Mouse (Mus musculus): ENCODE data around the gene Pak3. TPM values are rescaled to one million over a fixed set of nuclear protein-coding genes. Genes with fewer than 3 reads are reported as not detected.
A peak's percentile ranks its signal among the peaks of the same experiment; 100 is the strongest.
"Not testable (repeated sequence)": the region's sequence is repeated elsewhere in the genome, so short reads cannot be mapped to it uniquely, and the experiment has no call there.

The Pak3 gene
- 10 to 100 TPM in 1 of 2 experiments, 1 to 10 TPM in 1; 7.9 to 10.2 TPM for total RNA-seq (2021)
- long read RNA-seq, experiment 1, partial matches to known transcripts = 0 of 2 reads
- long read RNA-seq, experiment 1, other reads (novel, unspliced or antisense) = 2 of 2 reads
- long read RNA-seq, experiment 2 = 0 reads

DNA sequence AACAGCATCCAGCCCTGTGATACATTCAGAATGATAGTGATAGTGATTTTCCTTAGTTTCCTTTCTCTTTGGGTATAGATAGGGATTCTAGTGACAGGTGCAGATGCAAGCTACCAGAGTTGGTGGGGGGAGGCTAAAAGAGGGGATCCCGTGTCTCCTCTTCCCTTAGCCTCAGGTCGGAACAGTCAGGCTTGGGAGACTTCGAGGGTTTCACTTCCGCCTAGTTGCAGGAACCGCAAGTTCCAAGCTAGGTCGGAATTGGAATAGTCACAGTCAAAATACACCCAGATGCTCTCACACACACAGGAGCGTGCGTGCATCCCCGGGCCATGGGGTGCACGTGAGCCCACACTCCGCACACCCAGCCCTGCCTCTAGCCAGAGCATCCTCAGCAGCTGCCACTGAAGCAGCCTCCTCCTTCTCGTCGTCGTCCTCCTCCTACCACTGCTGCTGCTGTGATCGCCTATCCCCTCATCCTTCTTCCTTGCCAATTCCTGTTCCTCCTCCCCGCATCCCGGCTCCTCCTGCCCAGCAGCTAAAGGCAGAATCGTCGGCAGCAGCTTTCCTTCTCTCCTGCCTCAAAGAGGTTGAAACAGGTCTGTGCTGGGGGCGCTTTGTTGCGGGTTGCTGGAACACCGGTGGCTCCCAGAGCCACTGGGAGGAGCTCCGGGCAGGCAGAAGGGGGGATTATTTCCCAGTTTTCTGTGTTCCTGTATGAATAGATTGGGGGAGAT is at the start of gene Pak3:
Gene Pak3, plus strand, starts transcription at position 424 of the 734 bp plus-strand sequence.
- DNase-seq (ENCODE audit: low spot score in 2 of 2) = no peak

DNA sequence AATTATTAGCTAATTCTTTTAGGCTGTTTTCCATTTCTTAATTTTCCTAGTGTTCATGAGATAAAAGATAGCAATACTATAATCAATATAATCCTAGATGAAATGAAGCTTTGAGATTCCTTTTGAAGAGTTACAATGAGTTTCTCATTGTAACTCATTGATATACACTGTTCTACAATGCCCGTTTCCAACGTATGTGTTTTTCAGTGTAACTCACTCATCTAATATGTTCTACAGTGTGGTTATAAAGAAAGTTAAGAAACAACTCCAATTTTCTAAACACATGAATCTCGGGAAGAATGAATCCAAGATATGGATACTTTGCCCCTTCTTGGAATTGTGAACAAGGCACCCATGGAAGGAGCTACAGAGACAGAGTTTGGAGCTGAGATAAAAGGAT is 35.5 kb upstream of the Pak3 start:
- DNase-seq (ENCODE audit: low spot score in 2 of 2) = peak; percentile 100

DNA sequence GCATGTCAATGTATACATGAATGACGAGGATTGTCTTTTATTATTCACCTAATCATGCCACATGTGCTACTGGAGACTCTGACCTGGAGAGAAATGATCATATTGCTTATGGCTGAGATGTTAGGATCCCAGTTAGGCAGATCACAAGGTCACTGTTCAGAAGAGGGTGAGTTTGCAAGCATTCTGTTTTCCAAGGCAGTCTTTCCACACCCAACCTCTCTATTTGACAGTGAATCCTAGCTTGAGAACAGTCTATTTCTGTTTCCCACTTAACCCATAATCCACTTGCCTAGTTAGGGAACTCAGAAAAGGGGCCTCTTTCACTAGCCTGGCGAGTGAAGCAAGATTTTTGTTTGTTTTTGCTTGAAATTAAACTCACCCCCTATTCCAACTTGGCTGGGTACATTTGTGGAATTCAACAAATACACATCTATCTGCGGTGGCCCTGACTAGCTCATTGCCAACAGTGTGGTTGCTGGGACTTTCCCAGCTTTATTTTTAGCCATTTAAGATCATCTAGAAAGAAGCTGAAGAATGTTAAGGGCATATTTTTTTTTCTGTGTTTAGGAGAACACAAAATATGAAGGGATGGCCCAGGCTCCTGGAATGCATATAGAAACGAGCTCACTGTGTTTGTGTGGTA is 17.2 kb upstream of the Pak3 start:
- DNase-seq (ENCODE audit: low spot score in 2 of 2) = no peak

DNA sequence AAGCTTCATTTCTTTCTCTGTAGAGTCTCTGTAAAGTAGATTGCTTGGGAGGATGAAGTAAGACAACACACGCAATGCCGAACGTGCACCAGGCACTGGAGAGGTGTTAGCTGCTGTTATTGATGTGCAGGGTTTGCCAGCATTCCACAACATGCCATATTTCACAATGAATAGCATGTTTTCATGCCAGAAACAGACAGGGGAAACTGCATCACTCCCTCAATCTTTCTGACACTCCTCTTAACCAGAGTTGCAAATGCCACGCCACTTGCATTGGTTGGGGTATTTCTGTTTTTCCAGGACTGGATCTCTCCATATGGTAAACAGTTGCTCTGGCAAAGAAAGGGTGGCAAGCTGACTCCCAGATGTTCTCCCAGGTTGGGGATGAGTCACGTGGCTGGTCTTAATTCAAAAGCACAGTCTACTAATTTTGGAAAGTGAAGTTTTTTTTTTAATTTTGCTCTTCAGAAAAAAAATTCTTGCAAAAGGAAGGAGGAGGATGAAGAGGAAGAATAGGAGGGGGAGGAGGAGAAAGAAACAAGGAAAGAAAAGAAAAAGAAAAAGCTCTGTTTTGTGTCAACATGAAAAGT is 16.5 kb upstream of the Pak3 start:
- no peak for DNase-seq (ENCODE audit: low spot score in 2 of 2)

DNA sequence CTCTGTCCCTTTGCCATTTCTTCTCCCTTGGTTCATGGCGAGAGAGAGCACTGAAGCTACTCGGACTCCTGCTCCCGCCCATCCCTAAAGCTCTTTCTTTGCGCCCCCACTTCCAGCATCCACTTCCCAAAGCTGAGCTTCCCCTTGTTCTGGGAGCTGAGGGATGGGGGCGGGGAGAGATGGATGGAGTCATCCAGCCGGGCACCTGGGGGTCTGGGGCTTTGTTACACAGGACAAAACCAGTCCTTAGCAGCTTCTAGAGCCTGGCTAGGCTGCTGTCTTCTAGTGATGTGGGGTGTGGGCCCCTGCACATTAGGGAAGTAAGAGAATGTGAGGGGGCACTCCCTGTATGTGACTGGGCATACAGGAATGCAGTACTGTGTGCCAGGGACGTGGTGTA is 526 bp downstream of the Pak3 start:
- DNase-seq (ENCODE audit: low spot score in 2 of 2) = peak in 1 of 2 experiments; percentile 6

DNA sequence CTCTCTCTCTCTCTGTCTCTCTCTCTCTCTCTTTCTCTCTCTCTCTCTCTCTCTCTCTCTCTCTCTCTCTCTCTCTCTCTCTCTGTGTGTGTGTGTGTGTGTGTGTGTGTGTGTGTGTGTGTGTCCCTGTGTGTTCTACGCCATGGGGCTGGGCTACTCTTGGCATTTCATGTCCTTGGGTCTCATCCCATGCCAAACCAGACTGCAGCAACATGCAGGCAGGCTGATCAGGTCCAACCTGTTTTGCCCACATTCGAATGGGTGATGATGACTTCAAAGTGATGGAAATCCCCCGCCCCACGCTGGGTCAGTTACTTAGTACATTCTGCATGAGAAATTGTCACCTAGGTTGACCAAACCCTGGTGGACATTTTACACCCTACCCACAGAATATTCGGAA is 1.1 kb downstream of the Pak3 start:
- not testable (repeated sequence) for DNase-seq (ENCODE audit: low spot score in 2 of 2)

DNA sequence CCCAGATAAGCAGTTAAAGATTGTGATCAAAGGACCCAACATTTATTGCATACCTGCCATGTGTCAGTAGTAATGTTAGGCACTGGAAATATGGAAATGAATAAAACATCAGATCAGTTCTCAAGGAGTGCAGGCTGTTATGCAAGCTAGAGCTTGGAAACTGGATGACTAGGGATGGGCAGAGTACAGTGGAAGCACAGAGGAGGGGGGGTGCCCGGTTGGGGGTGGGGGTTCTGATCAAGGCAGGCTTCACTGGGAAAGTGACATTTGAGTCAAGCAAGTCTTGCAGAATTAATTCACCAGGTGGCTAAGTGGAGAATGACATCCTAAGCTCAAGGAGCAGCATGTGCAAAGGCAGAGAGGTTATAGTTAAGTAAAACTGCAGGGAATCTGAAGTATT is 1.8 kb downstream of the Pak3 start:
- DNase-seq (ENCODE audit: low spot score in 2 of 2) = no peak

DNA sequence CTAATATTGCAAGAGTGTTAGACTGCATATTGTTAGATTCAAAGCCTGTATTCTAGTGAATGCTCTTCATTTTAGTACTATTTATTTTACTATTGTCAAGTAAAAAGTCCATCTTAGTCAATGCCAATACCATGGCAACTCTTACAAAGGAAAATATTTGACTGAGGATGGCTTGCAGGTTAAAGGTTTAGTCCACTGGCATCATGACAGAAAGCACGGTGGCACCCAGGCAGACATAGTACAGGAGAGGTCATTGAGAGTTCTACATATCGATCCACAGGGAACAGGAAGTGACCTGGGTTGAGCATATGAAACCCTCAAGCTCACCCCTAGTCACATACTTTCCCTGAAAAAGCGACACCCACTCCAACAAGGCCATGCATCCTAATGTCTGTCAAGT is 13.9 kb downstream of the Pak3 start:
- no peak for DNase-seq (ENCODE audit: low spot score in 2 of 2)

DNA sequence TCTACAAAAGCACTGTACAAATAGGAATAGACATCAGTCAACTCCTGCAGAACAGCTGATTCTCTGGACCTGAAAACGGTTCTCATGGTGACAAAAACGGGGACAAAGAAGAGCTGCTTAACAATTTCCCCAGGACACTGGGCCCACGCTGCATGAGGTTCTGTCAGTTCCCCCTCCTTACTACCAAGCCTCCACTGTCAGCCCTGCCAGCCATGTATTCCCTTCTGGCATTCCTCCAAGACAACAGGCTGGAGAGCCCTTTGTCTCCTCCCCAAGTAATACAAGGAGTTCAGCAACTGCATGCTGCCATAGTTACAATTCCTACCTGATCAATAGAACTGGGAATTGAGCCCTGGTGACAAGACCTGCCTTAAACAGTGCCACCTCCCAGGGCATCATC is 15.2 kb downstream of the Pak3 start:
- no peak for DNase-seq (ENCODE audit: low spot score in 2 of 2)

DNA sequence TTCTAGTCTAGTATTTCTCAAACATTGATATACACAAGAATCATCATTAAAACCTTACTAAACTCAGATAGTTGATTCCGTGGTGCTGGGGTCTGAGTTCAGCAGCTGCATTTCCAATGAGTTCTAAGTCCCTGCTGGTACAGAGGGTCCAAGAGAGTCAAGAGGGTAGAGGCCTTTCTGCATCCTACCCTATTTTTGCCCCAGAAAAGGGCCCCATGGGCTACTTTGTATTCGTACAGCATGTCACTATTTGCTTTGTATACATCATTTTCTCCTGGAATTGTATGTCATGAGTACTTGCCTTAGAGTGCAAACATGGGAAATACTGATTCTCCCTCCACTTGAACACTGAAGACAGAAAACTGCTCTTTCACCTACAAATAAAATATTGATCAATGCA is 24.4 kb downstream of the Pak3 start:
- DNase-seq (ENCODE audit: low spot score in 2 of 2) = no peak

DNA sequence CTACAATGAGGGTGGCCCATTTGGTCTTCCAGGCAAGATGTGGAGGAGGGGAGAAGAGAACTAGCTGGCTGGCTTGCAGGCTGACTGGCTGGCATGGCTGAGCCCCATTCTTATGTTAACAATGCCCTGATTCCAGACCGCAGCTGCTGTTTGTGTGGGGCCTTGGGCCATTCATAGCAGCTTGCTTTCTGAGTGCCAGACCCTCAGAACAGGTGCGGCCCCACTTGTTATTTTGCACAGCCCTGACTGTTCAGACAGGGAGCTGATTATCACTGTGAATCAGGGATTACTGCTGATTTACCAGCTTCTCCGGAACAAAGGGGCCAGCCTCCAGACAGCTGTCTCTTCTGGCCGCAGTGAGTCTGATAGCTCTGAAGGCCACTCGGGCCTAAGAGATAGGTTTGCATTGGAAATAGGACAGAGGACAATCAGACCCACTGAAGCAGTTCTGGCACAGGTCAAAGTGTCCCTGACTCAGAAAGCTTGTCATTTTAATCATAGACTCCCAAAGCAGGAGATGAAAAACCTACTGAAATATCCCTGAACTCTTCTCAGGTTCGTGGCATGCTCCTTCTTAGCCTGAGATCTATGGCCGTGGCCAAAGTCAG is 24.9 kb downstream of the Pak3 start:
- peak in 1 of 2 experiments; percentile 22 for DNase-seq (ENCODE audit: low spot score in 2 of 2)

DNA sequence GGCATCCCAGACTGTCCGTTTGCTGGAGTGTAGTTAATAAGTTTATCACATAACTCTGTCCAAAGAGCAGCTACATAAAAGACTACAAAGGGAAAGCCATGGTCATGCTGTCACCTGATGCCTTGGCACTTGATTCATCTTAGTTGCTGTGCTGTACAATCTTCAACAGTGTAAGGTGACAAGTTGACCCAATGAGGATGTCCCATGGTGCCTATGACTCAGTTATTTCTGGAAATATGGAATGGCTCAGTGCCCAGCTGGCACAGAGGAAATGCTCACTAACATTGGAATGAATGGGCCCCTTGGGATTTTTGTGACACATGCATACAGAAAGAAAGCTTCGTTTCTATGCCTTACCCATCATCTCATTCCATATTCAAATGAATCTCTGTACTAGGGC is 55.3 kb downstream of the Pak3 start:
- no peak for DNase-seq (ENCODE audit: low spot score in 2 of 2)

DNA sequence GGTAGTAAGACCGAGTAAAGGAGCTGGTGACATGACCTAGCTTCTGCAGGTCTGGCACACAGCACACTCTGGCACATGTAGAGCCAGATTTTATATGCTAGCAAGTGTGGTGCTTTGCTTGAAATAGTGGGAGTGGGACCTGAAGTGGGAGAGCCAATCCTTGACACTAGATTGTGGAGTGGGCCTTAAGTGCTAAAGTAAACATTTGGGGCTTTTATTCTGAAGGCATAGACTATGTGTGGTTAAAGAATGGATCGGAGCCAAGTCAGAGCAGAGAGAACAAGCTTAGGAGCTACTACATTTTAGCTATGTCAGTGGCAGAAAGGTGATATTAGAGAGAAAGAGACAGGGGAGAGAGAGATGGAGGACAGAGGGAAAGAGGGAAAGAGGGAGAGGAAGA is 61.5 kb downstream of the Pak3 start:
- DNase-seq (ENCODE audit: low spot score in 2 of 2) = no peak

DNA sequence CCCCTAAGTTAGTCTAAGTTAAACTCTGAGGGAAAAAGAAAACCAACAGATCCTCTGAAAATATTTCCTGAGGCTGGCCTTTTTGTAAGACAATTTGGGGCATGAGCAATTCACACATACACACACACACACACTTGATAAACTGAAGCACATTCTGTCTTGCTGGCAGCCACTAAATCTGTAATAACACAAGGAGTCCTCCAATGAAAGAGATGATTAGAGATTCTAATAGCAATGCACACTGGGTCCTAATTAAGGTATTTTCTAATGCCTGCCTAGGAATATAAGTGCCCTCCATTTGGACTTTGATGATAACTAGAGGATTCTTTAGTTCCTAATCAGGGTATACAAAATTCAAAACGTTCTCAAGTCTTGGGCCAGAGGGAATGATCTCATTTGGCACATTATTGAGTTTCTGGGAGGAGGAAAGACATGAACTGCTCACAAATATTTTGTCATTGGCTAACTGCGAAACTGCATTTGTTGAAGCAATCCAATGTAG is 62.1 kb downstream of the Pak3 start:
- no peak for DNase-seq (ENCODE audit: low spot score in 2 of 2)

DNA sequence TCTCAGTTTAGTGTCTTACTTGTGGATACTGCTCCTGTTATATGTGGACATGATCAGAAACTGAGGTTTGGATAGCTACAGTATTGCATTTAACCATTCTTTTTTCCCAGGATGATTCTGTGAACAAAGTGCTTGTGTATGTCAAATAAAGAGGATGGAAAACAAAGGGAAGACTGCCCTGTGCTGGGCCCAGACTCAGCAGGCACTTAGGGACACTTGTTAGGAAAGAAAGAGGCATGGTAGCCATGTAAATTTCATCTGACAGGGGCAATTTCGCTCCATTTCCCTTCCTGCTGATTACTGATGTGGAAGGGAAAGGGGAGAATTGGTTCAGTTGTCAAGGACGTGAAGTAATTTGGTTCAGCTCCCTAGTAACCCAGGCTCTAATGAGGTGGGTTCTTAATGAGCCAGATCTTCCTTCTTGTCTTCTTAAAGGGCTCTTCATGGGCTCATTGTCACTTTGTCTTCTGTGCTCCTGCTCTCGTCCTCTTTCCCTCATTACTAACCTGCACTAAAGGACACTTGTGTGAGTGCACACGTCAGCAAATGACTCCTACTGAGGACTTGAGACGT is 88.6 kb downstream of the Pak3 start:
- no peak for DNase-seq (ENCODE audit: low spot score in 2 of 2)

DNA sequence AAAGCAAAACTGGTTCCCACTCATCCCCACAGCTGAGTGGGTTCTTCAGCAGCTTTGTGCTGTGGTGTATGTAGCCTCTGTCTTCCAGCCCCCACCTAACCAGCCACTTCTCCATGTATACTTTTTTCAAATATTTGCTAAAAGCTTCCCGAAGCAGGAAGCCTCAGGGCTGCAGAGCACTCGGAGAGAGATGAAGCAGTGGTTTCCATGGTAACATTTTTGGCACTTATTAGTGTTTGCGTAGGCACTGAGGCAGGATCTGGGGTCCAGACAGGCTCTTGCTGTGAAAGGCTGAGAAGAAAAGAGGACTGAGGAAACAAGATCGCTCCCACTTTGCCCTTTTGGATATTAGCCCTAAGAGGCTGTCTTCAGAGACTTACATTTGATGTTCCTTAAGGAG is 100.3 kb downstream of the Pak3 start:
- no peak for DNase-seq (ENCODE audit: low spot score in 2 of 2)

DNA sequence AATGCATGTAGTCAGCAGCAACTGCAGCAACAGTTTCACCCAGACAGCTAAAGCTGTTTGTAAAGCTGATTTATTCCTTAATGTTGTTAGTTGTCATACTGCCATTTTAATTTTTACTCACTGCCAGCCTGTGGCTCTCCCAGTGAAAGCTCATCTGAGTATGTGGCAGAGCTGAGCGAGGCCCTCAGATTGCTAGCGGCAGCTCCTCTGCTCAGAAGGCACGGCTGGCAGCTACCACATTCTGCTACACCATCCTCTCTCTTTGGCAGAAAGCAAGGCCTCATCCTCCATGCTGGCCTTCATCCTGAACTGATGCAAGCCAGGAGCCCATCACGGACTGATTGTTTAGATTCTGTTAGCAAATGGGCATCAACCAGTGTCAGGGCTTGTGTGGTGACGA is 109.4 kb downstream of the Pak3 start:
- DNase-seq (ENCODE audit: low spot score in 2 of 2) = no peak

DNA sequence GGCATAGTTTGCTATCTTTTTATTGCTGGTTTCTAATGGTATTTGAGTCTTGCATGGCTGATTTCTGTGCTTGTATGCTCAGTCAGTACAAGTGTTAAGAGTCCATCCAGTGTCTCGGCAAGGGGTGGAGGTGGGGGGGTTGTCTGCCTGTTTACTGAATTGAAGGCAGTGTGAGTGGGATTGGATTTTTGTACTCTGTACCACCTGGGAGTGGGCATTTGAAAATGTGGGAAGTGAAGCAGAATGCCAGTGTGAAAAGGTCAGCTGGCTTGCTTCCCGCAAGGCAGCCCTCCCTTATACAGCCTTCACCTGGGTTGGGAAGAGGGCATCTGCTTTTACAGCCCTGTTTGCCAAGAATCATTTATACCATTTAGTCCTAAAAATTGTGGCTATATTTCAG is 125.5 kb downstream of the Pak3 start:
- DNase-seq (ENCODE audit: low spot score in 2 of 2) = no peak

DNA sequence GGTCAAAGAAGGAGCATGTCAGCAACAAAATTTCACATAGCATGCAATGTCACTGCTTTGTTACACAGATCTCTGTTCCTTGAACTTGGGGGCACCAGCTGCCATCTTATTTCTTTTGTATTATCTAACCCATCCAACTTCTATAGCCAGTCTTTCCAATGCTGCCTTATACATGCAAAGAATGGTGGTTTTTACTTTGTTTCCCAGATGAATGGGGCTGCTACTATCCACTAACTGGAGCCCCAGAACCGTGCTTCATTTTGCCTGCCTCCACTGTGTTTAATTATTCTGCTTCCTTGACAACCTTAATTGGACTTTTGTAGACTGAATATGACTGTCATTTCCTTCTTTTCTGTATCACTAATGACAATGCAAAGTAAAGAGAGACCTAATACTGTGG is 126.4 kb downstream of the Pak3 start:
- no peak for DNase-seq (ENCODE audit: low spot score in 2 of 2)

DNA sequence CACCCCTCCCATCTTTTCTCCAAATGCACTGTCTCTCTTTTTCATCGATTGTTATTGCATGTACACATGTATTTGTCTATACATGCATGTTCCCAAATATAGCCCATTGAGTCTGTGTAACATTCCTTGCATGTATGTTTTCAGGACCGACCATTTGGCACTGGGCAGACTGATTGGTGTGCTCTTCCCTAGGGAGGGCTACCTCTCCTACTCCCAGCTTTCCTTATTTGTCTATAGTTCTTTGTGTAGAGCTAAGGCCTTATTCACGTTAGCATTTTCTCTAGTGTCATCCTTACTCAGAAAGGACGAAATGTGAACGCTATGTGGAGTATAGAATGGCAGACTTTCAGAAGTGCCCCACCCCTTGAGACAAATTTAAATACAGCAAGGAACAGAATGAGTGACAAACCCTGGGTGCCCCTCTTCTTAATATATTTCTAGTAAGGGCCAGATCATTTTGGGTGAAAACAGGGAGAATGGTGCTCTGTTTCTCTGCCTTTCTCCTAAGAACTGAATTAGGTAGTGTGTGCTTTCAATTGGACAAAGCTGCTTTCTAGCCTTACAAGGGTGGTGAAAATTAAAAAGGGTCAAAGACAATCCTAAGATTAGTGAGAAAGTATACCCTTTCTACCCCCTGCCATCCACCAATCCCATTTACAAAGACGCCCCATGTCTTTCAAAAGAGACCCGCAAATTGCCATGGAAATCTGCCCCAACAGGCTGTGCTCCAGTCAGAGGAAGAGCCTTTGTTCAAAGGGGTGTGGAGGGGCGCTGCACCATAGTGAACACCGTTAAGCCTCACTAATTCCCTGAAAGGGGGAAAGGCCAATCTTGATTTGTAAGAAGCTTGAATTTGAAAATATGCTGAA is 136.2 kb downstream of the Pak3 start:
- DNase-seq (ENCODE audit: low spot score in 2 of 2) = no peak

DNA sequence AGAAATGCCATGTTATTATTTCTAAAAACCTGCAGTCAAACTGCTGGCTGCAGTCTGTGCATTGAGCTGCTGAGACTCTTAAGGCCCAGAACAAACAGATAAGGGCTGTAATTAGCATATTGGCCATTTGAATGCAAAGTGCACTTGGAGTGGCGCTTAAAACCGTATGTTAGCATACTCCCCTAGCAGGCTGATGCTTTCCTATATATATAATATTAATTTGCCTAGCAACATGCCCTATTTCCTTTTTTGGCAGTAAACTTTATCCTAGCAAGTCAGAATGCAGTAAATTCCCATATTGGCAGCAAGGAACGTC is 136.7 kb downstream of the Pak3 start:
- DNase-seq (ENCODE audit: low spot score in 2 of 2) = no peak
